Mouse (Mus musculus): ENCODE results near the gene Gm10229. TPM values are rescaled to one million over a fixed set of nuclear protein-coding genes. Genes with fewer than 3 reads are reported as not detected.
"Not testable (repeated sequence)": the region's sequence is repeated elsewhere in the genome, so short reads cannot be mapped to it uniquely, and the experiment has no call there.

The Gm10229 gene
- not detected for total RNA-seq (2021)

GRCm38 (mm10) chr16:89014984-89015383, at the start of gene Gm10229:
Gm10229 (plus strand) TSS chr16:89015284.
- DNase-seq; intact Hi-C loops (cut with DNase I): not testable (repeated sequence)

GRCm38 (mm10) chr16:89010659-89011058, 4.4 kb upstream of the Gm10229 start, which contains the start of gene Krtap22-2:
Krtap22-2 (minus strand) TSS chr16:89010759.
- intact Hi-C loops (cut with DNase I), result no loop called here
- no peak for DNase-seq

- intact Hi-C loops (cut with DNase I), result no loop called here
- DNase-seq, result no peak
Observed at GRCm38 (mm10) chr16:89013973-89014372, 1.1 kb upstream of the Gm10229 start.

- intact Hi-C loops (cut with DNase I); DNase-seq: not testable (repeated sequence)
Observed at GRCm38 (mm10) chr16:89031399-89031798, 16.3 kb downstream of the Gm10229 start, which contains the start of gene Krtap6-1. Krtap6-1 (plus strand) TSS chr16:89031699.

- DNase-seq; intact Hi-C loops (cut with DNase I): not testable (repeated sequence)
Observed at GRCm38 (mm10) chr16:89041372-89041771, 26.3 kb downstream of the Gm10229 start, which contains the start of gene Gm10228. Gm10228 (minus strand) TSS chr16:89041472.

- DNase-seq, result no peak
- intact Hi-C loops (cut with DNase I), result no loop called here
Observed at GRCm38 (mm10) chr16:89047783-89048182, 32.7 kb downstream of the Gm10229 start, which contains the start of gene Krtap6-5. Krtap6-5 (minus strand) TSS chr16:89047883.

- intact Hi-C loops (cut with DNase I); DNase-seq: not testable (repeated sequence)
Observed at GRCm38 (mm10) chr16:89063902-89064301, 48.8 kb downstream of the Gm10229 start, which contains the start of gene 1110025L11Rik. 1110025L11Rik (minus strand) TSS chr16:89064002.

Other genes starting within 250 kb of the Gm10229 start
- not detected for gene 2310057N15Rik, start 241.1 kb upstream of the Gm10229 start, total RNA-seq (2021)
- gene Gm5965, start 237.4 kb upstream of the Gm10229 start, total RNA-seq (2021), result not detected
- not detected for gene Gm20741, start 203.1 kb upstream of the Gm10229 start, total RNA-seq (2021)
- gene Krtap15, start 195.1 kb upstream of the Gm10229 start, total RNA-seq (2021), result not detected
- not detected for gene Krtap14, start 189.1 kb upstream of the Gm10229 start, total RNA-seq (2021)
- gene Krtap19-1, start 145.9 kb upstream of the Gm10229 start, total RNA-seq (2021), result not detected
- not detected for gene Krtap19-2, start 141.0 kb upstream of the Gm10229 start, total RNA-seq (2021)
- not detected for gene Krtap19-3, start 137.2 kb upstream of the Gm10229 start, total RNA-seq (2021)
- not detected for gene Krtap19-4, start 130.2 kb upstream of the Gm10229 start, total RNA-seq (2021)
- not detected for gene Krtap19-5, start 118.8 kb upstream of the Gm10229 start, total RNA-seq (2021)
- gene Krtap19-9b, start 83.0 kb upstream of the Gm10229 start, total RNA-seq (2021), result not detected
- not detected for gene Krtap16-3, start 52.4 kb upstream of the Gm10229 start, total RNA-seq (2021)
- not detected for gene Krtap22-2, start 4.5 kb upstream of the Gm10229 start, total RNA-seq (2021)
- gene Krtap6-1, start 16.4 kb downstream of the Gm10229 start, total RNA-seq (2021), result not detected
- gene Gm10228, start 26.2 kb downstream of the Gm10229 start, total RNA-seq (2021), result not detected
- gene Krtap6-5, start 32.6 kb downstream of the Gm10229 start, total RNA-seq (2021), result not detected
- gene 1110025L11Rik, start 48.7 kb downstream of the Gm10229 start, total RNA-seq (2021), result not detected
- not detected for gene Krtap6-3, start 68.7 kb downstream of the Gm10229 start, total RNA-seq (2021)
- gene Gm6358, start 125.6 kb downstream of the Gm10229 start, total RNA-seq (2021), result not detected
- gene Gm10061, start 135.8 kb downstream of the Gm10229 start, total RNA-seq (2021), result not detected
- gene Gm9789, start 142.7 kb downstream of the Gm10229 start, total RNA-seq (2021), result not detected
- not detected for gene Gm7735, start 154.2 kb downstream of the Gm10229 start, total RNA-seq (2021)
- gene 1110057P08Rik, start 159.5 kb downstream of the Gm10229 start, total RNA-seq (2021), result not detected
- gene Krtap20-2, start 190.6 kb downstream of the Gm10229 start, total RNA-seq (2021), result not detected